Mouse (Mus musculus) heart, postnatal 25 days (tissue): Measurements from ENCODE around the gene Rnf5. TPM values are rescaled to one million over a fixed set of nuclear protein-coding genes. Genes with fewer than 3 reads are reported as not detected.

Experiments used
- DNase-seq: peaks from one replicate; pipeline ENCODE4 v3.0.0; 2022; ENCODE audit warnings: low spot score
- intact Hi-C: fragments of 180-260 bp; cut with DNase I; formaldehyde crosslinking; loops from one replicate; pipeline ENCODE4 v1.15.1; 2025
- total RNA-seq, 2 experiments: library from RNA; stranded (reverse); gene quantifications; 2 replicates each; pipeline ENCODE4 v1.2.3; 2021

Gene Rnf5
- total RNA-seq, 2 experiments from 2014 or later = 34.9 to 35.0 TPM

DNA sequence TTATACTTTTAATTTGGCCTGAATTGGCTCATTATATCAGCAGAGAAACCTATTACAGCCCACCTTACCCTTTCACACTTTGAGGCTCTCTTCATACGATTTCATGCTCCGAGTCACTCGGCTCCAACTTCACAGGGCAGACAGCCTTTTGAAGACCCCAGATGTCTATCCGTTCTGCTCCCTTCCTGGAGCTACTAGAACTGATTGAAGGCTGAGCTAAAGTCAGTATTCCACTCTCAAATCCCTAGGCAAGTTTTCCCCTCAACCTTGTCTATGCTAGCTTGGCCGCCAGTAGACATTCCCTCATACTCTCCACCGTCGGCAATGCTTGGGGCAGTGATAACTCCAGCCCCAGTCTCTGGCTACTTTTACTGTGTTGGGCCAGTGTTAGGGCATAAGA lies 14.3 kb downstream of the Rnf5 start:
- DNase-seq = no peak
- intact Hi-C loops = loop anchor here (10.0 kb wide), 1 partner anchor 464 kb away; the partner anchor contains the start of gene Brd2

DNA sequence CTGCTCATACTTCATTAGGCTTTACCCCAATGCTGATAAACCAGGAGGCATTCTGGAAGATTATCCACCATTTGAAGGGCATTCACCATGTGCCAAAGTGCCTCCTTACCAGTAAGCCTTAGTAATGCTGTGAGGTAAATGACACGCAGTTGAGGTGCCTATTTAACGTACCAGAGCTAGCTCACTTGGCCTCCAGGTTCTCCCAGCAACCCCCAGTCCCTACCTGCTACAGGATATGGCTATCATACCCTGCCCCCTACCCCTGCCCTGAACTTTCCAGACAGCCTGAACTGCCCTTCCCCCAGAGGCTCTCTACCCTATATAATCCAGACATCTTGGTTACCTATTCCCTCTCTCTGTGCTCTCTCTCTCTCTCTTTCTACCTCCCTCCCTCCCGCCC lies 14.7 kb downstream of the Rnf5 start:
- intact Hi-C loops = loop anchor here (10.0 kb wide), 1 partner anchor 464 kb away; the partner anchor contains the start of gene Brd2

DNA sequence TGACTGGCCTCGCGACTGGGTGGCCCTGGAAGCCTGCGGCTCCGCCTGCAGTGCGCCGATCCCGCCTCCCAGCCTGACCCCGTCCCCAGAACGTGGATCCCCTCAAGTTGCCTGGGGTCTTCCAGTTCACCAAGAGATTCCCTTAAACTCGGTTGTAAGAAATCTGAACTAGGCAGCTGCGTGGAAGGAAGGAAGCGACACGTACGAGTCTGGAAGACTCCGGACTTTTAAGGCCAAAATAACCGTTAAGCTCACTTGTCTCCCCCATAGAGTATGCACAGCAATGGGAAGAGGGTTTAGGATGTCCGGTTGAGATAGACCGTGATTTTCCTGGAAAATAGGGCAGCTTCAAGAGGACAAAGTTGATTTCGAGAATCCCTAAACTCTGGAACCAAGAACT lies 15.7 kb downstream of the Rnf5 start:
- DNase-seq = no peak

More for the DNA sequence above, 14.7 kb downstream of the Rnf5 start:
- no peak for DNase-seq

DNA sequence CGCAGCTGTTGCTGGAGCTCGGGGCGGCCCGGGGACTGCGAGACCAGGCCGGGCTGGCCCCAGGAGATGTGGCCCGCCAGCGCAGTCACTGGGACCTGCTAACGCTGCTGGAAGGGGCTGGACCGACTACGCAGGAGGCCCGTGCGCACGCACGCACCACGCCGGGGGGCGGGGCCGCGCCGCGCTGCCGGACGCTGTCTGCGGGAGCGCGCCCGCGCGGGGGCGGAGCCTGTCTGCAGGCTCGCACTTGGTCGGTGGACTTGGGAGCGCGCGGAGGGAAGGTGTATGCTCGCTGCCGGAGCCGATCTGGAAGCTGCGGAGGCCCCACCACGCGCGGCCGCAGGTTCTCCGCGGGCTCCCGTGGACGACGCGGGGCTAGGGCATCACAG lies 16.1 kb downstream of the Rnf5 start:
- intact Hi-C loops = loop anchor here (10.0 kb wide), 1 partner anchor 463 kb away; the partner anchor contains the start of gene Brd2
- DNase-seq = peak; percentile 96

More for the DNA sequence above, 15.7 kb downstream of the Rnf5 start:
- intact Hi-C loops = loop anchor here (10.0 kb wide), 1 partner anchor 463 kb away; the partner anchor contains the start of gene Brd2

DNA sequence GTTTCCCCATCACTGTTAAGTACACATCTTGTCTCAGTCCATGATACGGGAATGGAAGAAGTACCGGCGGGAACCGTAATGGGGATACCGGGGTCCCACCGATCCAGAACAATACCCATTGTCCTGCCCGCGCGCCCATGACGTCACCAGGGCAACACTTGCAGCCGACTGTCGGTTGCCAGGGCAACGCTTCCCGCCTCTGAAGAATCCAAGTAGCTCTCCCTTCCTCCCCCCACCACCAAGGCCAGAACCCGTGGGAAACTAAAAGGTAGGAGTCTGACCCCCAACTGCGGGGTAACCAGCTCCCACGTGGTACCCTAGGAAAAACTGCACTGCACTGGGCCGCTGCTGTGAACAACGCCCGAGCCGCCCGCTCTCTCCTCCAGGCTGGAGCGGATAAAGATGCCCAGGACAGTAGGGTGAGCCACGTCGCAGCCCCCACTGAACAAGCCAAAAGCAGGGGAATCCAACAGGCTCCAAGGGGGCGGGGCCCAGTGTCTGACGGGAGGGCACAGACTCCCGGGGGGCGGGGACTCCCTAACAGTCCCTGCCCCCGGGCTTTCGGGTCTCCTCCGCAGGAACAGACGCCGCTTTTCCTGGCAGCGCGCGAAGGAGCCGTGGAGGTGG lies 16.6 kb downstream of the Rnf5 start:
- intact Hi-C loops = loop anchor here (10.0 kb wide), 1 partner anchor 462 kb away; the partner anchor contains the start of gene Brd2
- peak; percentile 74 for DNase-seq

- DNase-seq = no peak
- intact Hi-C loops = loop anchor here (2.0 to 10.0 kb wide), 2 partner anchors 17 to 461 kb away; partner anchors contain the start of gene Brd2
These were observed 17.4 kb downstream of the Rnf5 start for GRCm38 (mm10) chr17:34585877-34586771.

GRCm38 (mm10) chr17:34585121-34585520 lies 18.4 kb downstream of the Rnf5 start:
- intact Hi-C loops = loop anchor here (2.0 to 10.0 kb wide), 2 partner anchors 16 to 460 kb away; partner anchors contain the start of gene Brd2
- no peak for DNase-seq

- intact Hi-C loops = loop anchor here (2.0 to 10.0 kb wide), 2 partner anchors 15 to 459 kb away; partner anchors contain the start of gene Brd2
- DNase-seq = no peak
These were observed 19.7 kb downstream of the Rnf5 start for GRCm38 (mm10) chr17:34583819-34584218.

DNA sequence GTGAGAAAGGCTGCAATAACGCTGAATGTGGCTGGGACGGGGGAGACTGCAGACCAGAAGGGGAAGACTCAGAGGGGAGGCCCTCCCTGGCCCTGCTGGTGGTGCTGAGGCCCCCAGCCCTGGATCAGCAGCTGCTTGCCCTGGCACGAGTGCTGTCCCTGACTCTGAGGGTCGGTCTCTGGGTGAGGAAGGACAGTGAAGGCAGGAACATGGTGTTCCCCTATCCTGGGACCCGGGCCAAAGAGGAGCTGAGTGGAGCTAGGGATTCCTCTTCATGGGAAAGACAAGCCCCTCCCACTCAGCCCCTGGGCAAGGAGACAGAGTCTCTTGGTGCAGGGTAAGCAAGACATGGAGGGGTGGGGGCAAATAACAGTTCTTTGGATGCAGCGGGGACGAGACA lies 20.1 kb downstream of the Rnf5 start:
- no peak for DNase-seq
- intact Hi-C loops = loop anchor here (10.0 kb wide), 1 partner anchor 459 kb away; the partner anchor contains the start of gene Brd2

- DNase-seq = no peak
- intact Hi-C loops = loop anchor here (10.0 kb wide), 1 partner anchor 458 kb away; the partner anchor contains the start of gene Brd2
These were observed 21.0 kb downstream of the Rnf5 start for GRCm38 (mm10) chr17:34582528-34582927.

DNA sequence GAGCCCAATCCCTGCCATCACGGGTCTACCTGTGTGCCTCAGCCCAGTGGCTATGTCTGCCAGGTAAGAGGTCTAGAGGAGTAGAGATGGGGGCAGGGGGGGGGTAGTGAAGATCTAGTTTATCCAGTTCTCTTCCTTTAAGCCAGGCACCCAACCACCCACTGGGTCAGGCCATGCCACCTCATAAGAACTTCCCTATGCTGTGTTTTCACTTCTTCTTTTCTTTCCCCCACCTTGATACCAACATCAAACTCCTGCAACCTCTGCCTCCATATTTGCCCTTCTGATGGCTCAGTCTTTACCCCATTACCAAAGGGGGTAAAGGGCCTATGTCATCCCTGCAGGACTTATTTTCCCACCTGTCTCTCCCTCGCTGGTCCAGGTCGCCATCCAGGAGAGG lies 25.4 kb downstream of the Rnf5 start:
- intact Hi-C loops = no loop called here

DNA sequence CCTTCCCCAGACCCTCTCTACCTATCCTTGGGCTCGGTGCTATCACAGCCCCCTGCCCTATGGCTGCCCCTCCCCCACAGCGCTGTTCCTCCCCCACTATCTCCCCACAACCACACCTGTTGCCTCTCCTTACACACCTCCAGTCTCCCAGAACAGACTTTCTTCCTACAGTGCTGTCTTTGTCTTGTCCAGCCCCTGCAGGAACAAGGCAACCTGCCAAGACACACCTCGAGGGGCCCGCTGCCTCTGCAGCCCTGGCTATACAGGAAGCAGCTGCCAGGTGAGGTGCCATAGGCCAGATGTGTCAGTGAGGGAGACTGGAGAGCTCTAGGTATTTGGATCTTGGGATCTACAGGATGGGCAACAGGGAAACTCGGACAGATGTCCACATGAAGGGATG lies 26.9 kb downstream of the Rnf5 start:
- no peak for DNase-seq
- intact Hi-C loops = no loop called here

More for the DNA sequence above, 25.4 kb downstream of the Rnf5 start:
- DNase-seq = no peak

- intact Hi-C loops = loop anchor here (5.0 kb wide), 1 partner anchor 45 kb away; the partner anchor contains the start of gene Egfl8
These were observed 31.1 kb downstream of the Rnf5 start for GRCm38 (mm10) chr17:34572361-34572760.

DNA sequence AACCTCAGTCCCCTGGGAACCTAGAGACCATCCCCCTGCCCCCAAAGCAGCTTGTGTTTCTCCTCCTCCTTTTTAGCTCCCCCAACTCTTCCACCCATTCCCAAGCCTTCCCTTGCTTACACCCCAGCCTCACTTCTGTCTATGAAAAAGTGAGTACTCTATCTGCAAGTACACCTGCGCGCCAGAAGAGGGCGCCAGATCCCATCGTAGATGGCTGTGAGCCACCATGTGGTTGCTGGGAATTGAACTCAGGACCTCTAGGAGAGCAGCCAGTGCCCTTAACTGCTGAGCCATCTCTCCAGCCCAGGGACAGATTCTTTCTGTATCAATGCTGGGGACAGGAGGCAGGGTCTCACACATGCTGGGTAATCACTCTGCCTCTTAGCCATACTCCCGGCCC lies 31.6 kb downstream of the Rnf5 start:
- intact Hi-C loops = loop anchor here (5.0 kb wide), 1 partner anchor 45 kb away; the partner anchor contains the start of gene Egfl8
- no peak for DNase-seq

More at GRCm38 (mm10) chr17:34572361-34572760, 31.1 kb downstream of the Rnf5 start:
- DNase-seq = no peak

- intact Hi-C loops = loop anchor here (2.0 to 5.0 kb wide), 2 partner anchors 15 to 47 kb away; partner anchors contain the start of gene Egfl8
- DNase-seq = no peak
These were observed 33.6 kb downstream of the Rnf5 start for GRCm38 (mm10) chr17:34569919-34570318.

DNA sequence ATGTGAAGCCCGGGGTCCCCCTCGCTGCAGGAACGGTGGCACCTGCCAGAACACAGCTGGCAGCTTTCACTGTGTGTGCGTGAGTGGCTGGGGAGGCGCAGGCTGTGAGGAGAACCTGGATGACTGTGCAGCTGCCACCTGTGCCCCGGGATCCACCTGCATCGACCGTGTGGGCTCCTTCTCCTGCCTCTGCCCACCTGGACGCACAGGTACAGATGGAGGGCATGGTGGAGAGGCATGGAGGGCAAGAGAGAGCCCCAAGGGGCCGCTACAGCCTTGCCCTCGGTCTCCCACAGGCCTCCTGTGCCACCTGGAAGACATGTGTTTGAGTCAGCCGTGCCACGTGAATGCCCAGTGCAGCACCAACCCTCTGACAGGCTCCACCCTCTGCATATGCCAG lies 35.1 kb downstream of the Rnf5 start:
- intact Hi-C loops = loop anchor here (2.0 kb wide), 1 partner anchor 16 kb away; no protein-coding TSS in a partner anchor
- no peak for DNase-seq

DNA sequence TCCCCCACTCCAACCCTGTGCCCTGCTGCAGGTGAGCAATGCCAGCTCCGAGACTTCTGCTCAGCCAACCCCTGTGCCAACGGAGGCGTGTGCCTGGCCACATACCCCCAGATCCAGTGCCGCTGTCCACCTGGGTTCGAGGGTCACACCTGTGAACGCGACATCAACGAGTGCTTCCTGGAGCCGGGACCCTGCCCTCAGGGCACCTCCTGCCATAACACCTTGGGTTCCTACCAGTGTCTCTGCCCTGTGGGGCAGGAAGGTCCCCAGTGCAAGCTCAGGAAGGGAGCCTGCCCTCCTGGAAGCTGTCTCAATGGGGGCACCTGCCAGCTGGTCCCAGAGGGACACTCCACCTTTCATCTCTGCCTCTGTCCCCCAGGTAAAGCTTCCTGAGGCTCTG lies 36.2 kb downstream of the Rnf5 start:
- DNase-seq = no peak
- intact Hi-C loops = no loop called here

GRCm38 (mm10) chr17:34564796-34565195 lies 38.7 kb downstream of the Rnf5 start:
- peak; percentile 71 for DNase-seq
- intact Hi-C loops = no loop called here

DNA sequence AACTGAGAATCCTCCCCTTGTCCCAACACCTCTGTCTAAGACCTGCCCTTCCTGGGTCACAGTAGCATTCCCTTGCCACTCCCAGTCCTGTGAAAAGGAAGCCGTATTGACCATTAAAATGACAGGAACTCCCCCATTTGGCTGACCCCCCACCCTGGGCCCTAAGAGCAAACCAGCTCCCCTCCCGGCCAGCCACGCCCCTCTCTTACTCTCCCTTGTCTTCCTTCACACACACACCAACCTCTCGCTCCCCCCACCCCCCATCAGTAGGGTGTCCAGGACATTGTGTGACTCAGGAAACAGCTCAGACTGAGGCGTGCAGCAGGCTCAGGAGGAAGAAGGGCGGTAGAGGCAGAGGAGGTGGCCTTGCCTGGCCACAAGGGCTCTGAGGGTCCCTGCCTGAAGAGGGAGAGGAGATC lies 39.5 kb downstream of the Rnf5 start, which contains the start of gene Notch4:
Gene Notch4 (plus strand): TSS at position 266 of the 419 bp plus-strand sequence.
- peak; percentile 64 for DNase-seq
- intact Hi-C loops = no loop called here

DNA sequence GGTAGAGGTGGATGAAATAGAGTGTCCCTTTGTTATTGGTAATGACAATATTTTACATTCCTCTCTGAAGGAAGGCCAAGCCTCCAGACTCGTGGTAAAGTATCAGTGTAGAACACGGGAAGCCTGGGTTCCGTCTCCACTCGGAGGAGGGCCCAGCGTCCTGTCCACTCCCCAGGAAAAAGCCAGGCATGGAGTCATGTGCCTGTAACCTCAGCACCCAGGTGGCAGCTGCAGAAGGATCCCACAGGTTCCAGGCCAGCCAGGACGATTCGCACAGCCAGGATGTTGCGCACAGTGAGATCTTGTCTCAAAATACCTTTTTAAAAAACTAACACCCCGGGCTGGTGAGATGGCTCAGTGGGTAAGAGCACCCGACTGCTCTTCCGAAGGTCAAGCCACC lies 40.1 kb downstream of the Rnf5 start:
- intact Hi-C loops = no loop called here
- DNase-seq = no peak
